Mouse (Mus musculus) kidney, postnatal 4 days (tissue): ENCODE measurements at regions not wholly inside any gene's neighbourhood (a gene's known extent, or its start where the extent isn't known, plus 50 kb on each side); places are given as distances from the start of the nearest gene placed in this dataset.
A peak's percentile ranks its signal among the peaks of the same experiment; 100 is the strongest.

Experiments
- DNase-seq, 2 experiments: peaks; one replicate each; pipeline ENCODE4 v3.0.0; 2021; ENCODE audit warnings: mixed read lengths in 2 of 2

DNA sequence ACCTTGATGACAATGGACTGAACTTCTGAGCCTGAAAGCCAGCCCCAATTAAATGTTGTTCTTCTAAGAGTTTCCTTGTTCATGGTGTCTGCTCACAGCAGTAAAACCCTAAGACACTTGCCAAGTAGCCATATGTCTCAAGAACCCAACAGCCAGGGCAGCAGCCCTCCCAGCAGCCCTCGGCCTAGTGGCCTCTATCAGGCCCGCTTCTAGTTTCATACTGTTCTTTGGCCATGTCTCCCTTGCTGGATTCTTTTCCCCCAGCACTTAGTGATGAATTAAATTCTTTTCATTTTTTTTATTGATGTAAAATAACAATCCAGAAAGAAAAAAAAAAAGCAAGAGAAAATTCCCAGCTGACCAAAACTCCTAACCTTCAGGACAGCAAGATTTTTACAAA lies 191.9 kb upstream of the Dio3 start:
- DNase-seq, result no peak

GRCm38 (mm10) chr12:110087812-110088211 lies 191.1 kb upstream of the Dio3 start:
- DNase-seq, result no peak

DNA sequence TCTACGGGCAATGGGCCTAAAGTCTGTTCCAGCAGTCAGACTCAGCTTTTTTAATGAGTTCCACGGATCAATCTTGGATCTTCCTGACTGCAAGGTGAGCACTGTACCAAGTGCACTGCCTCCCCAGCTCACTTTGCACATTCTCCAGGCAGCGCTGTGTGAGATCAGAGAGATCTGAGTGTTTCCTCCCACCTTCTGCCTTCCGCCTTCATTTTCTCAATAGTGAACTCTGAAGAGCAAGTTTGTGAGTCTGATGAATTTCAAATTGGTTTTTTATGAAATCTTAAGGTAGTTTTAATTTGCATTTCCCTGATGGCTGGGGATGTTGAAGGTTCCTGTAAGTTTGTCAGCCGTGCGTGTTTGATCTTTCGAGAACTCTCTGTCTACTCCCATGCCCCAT lies 176.7 kb upstream of the Dio3 start:
- DNase-seq, result no peak

DNA sequence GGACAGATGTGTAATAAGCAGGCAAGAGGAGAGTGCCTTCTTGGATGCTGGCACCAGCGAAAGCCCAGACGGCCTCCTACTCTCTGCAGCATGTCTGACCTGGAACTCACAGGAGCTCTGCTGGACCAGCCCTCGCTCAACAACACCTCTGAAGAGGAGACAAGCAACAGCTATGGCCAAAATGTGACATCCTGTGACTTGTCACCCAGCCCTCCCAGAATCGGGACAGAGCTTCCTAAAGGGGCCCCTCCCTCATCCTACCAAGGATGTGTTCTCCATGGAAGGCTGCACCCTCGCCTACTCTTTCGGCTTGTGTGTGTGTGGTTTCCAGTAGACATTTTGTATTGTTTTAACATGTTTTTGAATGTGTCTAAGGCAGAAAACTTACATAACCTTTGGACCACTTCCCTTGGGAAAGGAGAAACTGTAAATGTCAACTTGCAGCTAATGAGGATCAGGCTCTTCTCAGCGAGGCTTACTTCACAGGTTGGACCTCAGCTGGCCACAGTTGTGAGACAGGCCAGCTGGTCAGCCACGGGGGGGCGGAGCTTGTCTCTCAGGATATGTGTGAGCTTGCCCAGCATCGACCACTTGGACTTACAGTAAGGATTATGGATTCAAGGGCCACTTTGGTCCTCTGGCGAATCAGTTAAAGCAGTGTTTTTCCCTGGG lies 166.7 kb upstream of the Dio3 start:
- DNase-seq, result peak; percentile 60 to 75

- no peak for DNase-seq
Measured at GRCm38 (mm10) chr12:110112723-110113105, 166.2 kb upstream of the Dio3 start.

DNA sequence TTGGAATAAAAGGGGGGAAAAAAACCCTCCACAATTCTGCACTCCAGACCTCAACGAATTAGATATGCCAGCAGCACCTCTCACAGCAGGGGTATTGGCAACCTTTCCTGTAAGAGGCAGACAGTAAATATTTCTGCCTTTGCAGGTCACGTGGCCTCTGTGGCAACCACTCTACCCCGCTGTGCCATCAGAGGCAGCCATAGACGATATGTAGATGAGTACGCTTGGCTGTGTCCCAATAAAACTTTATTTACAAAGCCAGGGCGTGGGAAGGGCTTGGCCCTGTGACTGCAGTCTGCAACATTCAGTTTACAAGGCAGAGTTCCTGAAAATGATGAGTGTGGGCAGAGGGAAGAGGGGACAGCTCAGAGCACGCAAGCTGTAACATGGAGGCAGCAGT lies 158.7 kb upstream of the Dio3 start:
- no peak for DNase-seq

DNA sequence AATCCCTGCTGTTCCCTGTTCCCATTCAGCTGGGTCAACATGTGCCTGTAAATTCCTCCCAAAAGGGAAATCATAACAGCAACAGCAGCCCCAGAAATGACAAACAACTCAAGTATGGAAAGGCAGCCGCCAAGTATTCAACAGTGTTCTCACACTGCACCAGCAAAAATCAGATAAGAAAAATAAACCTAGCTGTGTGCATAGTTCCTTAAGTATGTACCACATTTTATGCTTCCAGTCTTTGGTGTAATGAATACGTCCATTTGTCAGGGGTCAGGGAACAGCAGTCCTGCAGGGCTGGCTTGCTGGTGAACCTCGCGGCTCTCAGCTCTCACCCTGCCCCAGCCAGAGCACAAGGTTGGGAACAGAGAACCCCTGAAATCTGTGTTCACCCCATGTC lies 155.9 kb upstream of the Dio3 start:
- peak; percentile 10 to 22 for DNase-seq

- DNase-seq, result no peak
Measured at GRCm38 (mm10) chr12:110126525-110126924, 152.3 kb upstream of the Dio3 start.

DNA sequence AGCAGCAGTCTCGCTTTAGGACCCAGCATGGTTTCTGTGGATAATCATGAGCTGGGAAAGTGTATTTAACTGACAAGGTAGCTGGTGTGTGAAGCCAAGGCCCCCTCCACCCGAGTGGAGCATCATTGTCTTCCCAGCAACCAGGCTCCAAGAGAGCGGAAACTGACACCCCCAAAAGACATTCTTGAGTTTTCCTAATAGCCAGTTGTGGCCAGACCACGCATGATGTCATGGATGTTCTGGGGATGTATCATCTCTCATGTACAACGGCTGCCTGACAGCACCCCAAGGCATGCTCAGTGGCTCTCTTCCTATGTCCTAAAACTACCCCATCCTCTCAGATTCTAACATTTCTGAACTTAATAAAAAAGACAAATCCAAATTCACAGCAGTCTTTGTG lies 133.5 kb upstream of the Dio3 start:
- no peak for DNase-seq

GRCm38 (mm10) chr12:110154225-110154962 lies 124.5 kb upstream of the Dio3 start:
- peak; percentile 18 to 33 for DNase-seq

DNA sequence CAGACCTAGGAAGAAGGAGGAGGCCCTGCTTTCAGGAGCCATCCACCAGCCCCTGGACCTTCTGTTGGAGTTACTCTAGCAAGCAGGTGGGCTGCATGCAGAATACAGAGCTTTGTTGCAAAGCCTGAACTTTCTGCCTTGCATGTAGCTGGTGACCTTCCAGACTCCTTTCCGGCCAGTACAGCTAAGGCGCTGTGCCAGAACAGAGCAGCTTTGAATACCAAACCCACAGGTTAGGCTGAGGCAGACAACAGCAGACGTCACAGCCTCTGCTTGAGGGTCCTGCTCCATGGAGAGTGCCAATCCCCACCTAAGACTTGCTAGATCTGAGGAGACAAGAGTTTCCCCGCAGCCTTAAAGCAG lies 123.9 kb upstream of the Dio3 start:
- DNase-seq, result peak in 1 of 2 experiments; percentile 36

DNA sequence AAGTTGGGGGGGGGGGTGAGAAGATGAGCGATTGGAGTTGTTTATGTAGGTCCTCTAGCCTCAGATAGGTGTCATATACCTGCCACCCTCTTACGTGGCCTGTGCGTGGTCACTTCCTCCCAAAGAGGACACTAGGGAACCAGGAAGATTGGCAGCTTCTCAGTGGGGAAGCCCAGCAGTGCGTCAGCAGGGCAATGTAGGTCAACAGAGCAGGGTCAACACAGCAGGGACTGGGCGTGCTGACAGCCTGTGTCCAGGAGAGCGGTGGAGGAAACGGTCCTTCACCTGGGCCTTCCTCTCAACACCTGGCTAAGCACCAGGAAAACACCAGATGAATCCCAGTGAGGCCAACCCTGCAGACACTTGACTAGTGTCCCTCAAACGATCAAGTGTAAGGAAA lies 122.4 kb upstream of the Dio3 start:
- DNase-seq, result peak in 1 of 2 experiments; percentile 19

DNA sequence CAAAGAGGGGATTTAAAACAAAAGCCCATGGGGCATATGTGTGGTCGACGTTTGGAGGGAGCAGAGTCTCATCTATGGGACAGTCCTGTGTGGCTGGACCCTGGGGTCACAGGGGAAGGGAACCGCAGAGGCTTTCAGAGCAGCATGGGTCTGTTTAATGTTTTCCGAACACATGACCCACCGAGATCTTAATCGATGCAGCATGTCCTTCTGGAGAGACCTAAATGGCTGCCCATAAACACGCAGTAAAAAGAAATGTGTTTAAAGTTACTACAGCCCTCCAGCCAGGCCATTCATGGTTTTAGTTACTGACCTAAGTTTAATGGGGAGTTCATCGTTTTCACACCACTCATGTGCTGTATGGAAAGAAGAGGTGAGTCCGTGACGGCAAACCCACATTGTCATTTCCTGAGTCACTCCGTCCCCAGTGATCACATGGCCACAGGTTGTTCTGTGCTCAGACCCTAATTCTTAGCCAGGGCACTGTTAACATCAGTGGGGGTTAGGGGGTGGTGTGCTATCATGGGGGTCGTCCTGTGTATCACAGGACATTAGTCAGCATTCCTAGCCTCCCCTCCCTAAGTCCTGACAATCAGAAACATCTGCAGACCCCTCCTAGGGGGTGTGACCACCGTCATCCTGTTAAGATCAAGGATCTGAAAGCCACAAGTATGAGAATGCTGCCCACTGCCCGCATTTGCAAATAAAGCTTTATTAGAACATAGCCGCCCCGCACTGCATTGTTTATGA lies 120.7 kb upstream of the Dio3 start:
- no peak for DNase-seq

DNA sequence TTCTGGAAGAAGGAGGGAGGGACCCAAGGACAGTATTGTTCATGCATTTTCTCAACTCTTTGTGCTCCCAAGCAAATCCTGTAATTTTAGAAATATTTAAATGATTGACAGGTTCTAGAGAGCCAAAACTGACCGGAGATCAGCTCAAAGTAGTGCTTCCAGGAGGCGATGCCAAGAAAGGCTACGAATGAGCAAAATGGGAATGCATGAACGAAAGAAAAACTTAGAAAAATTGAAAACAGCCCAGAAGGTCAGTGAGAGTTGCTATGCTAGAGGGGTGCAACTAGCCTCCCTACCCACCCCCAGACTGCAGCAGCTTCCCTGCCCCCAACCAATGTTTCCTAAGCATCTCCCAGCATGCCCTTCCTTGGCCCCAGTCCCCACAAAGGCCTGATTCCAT lies 117.6 kb upstream of the Dio3 start:
- no peak for DNase-seq

GRCm38 (mm10) chr12:110165462-110165861 lies 113.4 kb upstream of the Dio3 start:
- peak in 1 of 2 experiments; percentile 17 for DNase-seq

DNA sequence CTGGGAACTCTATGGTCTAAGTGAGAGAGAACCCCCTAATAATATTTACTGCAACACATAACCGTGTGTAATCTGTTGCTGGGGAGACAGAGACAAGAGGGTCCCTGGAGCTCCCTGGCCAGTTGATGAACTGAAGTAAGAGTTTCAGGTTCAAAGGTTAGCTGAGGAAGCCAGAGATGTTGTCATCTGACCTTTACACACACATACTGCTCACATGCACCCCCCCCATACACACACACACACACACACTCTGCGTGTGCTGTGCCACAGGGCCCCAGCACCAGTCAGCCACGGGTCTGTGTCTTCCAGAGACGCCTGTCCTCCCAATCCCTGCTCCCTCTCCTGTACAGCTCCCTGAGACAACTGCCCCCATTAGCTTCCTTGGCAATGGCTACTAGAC lies 110.5 kb upstream of the Dio3 start:
- DNase-seq, result no peak

DNA sequence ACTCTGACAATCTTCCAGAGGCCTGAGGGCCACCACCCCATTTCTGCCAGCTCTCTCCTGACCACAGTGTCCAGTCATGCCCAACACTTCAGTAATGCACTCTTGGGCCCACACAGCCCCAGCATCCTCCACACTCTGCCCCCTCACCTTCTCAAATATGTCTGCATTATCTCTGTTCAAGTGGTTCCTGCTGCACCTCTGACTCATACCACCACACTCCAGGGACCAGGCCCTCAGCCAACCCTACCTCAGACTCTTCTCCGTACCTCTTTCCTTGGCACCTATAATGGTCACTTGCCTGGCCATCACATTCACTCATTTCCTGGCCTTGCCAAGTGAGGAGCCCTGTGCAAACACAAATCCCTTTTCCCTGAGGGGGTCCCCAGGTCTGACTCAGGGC lies 109.6 kb upstream of the Dio3 start:
- DNase-seq, result no peak

- no peak for DNase-seq
Measured at GRCm38 (mm10) chr12:110170496-110170895, 108.4 kb upstream of the Dio3 start.

GRCm38 (mm10) chr12:110177826-110178225 lies 101.0 kb upstream of the Dio3 start:
- DNase-seq, result no peak

GRCm38 (mm10) chr12:110183473-110183872 lies 95.4 kb upstream of the Dio3 start:
- DNase-seq, result no peak

DNA sequence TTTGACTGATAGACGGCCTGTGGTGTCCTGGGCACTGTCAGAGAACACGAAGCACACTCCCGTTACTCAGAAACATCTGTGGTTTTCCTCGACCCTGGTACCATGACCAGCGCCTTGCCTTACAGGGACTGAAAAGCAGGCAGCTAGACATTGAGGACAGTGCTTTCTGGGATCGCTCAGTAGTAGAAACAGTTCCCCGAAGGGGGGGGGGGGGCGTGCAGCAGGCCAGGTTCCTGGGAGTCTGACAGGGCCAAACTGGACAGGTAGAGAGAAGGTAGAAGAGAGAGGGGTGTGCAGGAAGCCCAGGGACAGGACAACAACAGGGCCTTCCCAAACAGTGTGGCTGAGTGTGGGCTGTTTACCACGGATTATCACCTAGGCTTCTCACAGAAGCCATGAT lies 93.5 kb upstream of the Dio3 start:
- no peak for DNase-seq

DNA sequence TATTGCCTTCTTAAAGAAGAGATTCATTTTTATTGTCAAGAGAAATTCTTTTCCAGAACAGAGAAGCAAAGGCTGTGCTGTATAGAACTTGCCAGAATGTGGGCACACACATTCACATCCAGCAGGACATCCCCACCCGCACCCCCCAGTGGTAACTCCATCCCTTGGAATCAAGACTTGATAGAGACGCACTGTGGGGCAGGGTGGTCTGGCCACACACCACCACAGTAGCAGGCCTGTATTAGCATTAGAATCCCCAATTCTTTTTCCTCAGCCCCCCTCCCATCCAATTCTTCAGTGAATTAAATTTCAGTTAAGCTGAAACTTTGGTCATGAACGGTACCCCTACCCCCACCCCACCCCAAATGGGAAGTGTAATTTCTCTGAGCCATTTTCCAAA lies 92.5 kb upstream of the Dio3 start:
- no peak for DNase-seq

GRCm38 (mm10) chr12:110186911-110187245 lies 92.0 kb upstream of the Dio3 start:
- DNase-seq, result no peak
